In genomic region chr8:61632331-61632730, GRCm38 (mm10) we compare ENCODE assay signal across 19 mouse cellular contexts.
"Had no signal": no experiment of that assay in that cellular context is flagged by ENCODE, and none has a peak within 500 bp of the region (broad histone marks: within the 10 kb centered on the region; RNA-seq: fewer than 3 reads in every experiment).

No protein-coding gene starts in this region.

- H3K9ac ChIP-seq: lung, embryonic 15.5 days; midbrain, embryonic 13.5 days; midbrain, embryonic 15.5 days; neural tube, embryonic 12.5 days had no signal

- H3K27me3 ChIP-seq: lung, embryonic 15.5 days; megakaryocyte, embryonic 14.5 days; midbrain, embryonic 13.5 days; midbrain, embryonic 15.5 days; neural tube, embryonic 12.5 days had no signal

- H3K4me2 ChIP-seq: lung, embryonic 15.5 days; midbrain, embryonic 11.5 days; midbrain, embryonic 13.5 days; midbrain, embryonic 15.5 days; neural tube, embryonic 12.5 days had no signal

- H3K27ac ChIP-seq: lung, embryonic 15.5 days; macrophage; midbrain, embryonic 13.5 days; midbrain, embryonic 15.5 days; neural tube, embryonic 12.5 days had no signal

- H3K4me1 ChIP-seq: lung, embryonic 15.5 days; midbrain, embryonic 13.5 days; midbrain, embryonic 15.5 days had no signal

- H3K36me3 ChIP-seq: lung, embryonic 15.5 days; midbrain, embryonic 13.5 days; midbrain, embryonic 15.5 days; neural tube, embryonic 12.5 days had no signal

- DNase-seq: lung, adult 2 months; lung, postnatal 14 days; lung, postnatal 36 days; retina, postnatal 1 day; right cerebral cortex, adult 18-20 months; right cerebral cortex, postnatal 25 days; right cerebral cortex, postnatal 4 days; spleen, adult 18-20 months; thymus, adult 18-20 months; thymus, postnatal 14 days; thymus, postnatal 36 days had no signal

- ATAC-seq: lung, postnatal 0 days; midbrain, embryonic 13.5 days; midbrain, embryonic 15.5 days had no signal

- H3K9me3 ChIP-seq: lung, embryonic 15.5 days; megakaryocyte, embryonic 14.5 days; midbrain, embryonic 13.5 days; midbrain, embryonic 15.5 days; neural tube, embryonic 12.5 days had no signal

- H3K4me3 ChIP-seq: lung, embryonic 15.5 days; megakaryocyte, embryonic 14.5 days; midbrain, embryonic 13.5 days; midbrain, embryonic 15.5 days; neural tube, embryonic 12.5 days had no signal
